In genomic region chr15:12857840-12858516, GRCm38 (mm10) we compare ENCODE assay signal across 16 mouse cellular contexts. TPM values are rescaled to one million over a fixed set of nuclear protein-coding genes. Genes with fewer than 3 reads are reported as not detected.
DNase-seq lines count a peak whose midpoint lies in the region; ATAC-seq and TF ChIP-seq lines count a peak whose summit lies in the region.
"Had no signal": no experiment of that assay in that cellular context is flagged by ENCODE, and none has a peak within 500 bp of the region (broad histone marks: within the 10 kb centered on the region; RNA-seq: fewer than 3 reads in every experiment).

No protein-coding gene starts in this region.

- H3K4me1 ChIP-seq in heart, embryonic 15.5 days (replicated peaks) = peaks cover 13% of the 10 kb centered on the region
- H3K4me1 ChIP-seq in G1E (ENCODE audit: insufficient read depth, low read depth, low read length) = peaks cover 56% of the 10 kb centered on the region
- H3K4me1 ChIP-seq in liver, embryonic 14.5 days (replicated peaks; ENCODE audit: control insufficient read depth in 2 of 2, insufficient read depth in 2 of 2, low read length in 1 of 2) = peaks cover 3 to 21% of the 10 kb centered on the region in 2 experiments
- H3K4me1 ChIP-seq: midbrain, embryonic 13.5 days; neural tube, embryonic 12.5 days had no signal

- peak; percentile 78 for TF ChIP-seq EP300 in liver, embryonic 14.5 days (IDR thresholded peaks at IDR 0.05; ENCODE audit: low read depth)

- DNase-seq in heart, postnatal 14 days = no peak
- DNase-seq in G1E (ENCODE audit: low spot score) = peak; percentile 63
- DNase-seq in c-Kit-positive CD71-positive TER-119-positive erythroid progenitor cells, embryonic 14.5 days (ENCODE audit: low spot score) = peak; percentile 56
- DNase-seq in liver, embryonic 14.5 days (ENCODE audit: low read depth in 3 of 3, low spot score in 3 of 3) = peak; percentile 50 to 59 (median 57)
- no peak for DNase-seq in urinary bladder, postnatal 4 days (ENCODE audit: low spot score in 2 of 2)
- DNase-seq in gastrocnemius, postnatal 14 days = no peak
- no peak for DNase-seq in right cerebral cortex, postnatal 4 days
- DNase-seq: adrenal gland, postnatal 36 days; cerebellum, adult 9-11 months; kidney, adult 11 months; right cerebral cortex, adult 18-20 months had no signal

- TF ChIP-seq CTCF in G1E (IDR thresholded peaks at IDR 0.05; ENCODE audit: low read depth, low read length) = no peak
- no peak for TF ChIP-seq CTCF in liver, embryonic 14.5 days (IDR thresholded peaks at IDR 0.05; ENCODE audit: low read depth)

- peak overlapping the region; percentile 67 for H3K27ac ChIP-seq in heart, embryonic 15.5 days
- peak overlapping the region; percentile 59 for H3K27ac ChIP-seq in liver, embryonic 14.5 days
- H3K27ac ChIP-seq: midbrain, embryonic 13.5 days; neural tube, embryonic 12.5 days had no signal

- intact Hi-C loops in heart, postnatal 14 days (cut with DNase I) = no loop called here
- intact Hi-C loops in gastrocnemius, postnatal 14 days (cut with DNase I; ENCODE audit: low total_unique reads) = no loop called here

- ATAC-seq in heart, embryonic 15.5 days (replicated peaks; ENCODE audit: insufficient number of reproducible peaks, insufficient read depth, low FRiP score, low read depth) = peak; percentile 65; the same call in 1 of the 2 replicates
- peak; percentile 97 for ATAC-seq in G1E (ENCODE audit: extremely low read depth, insufficient number of reproducible peaks, low FRiP score, poor library complexity, severe bottlenecking)
- peak; percentile 91 for ATAC-seq in liver, embryonic 14.5 days (ENCODE audit: insufficient read depth)
- ATAC-seq: forebrain, embryonic 16.5 days; lung, postnatal 0 days; midbrain, embryonic 13.5 days had no signal

- WGBS in heart, embryonic 15.5 days = 58% methylated on average over 12 of the region's 12 CpGs
- 28% methylated on average over 12 of the region's 12 CpGs for WGBS in liver, embryonic 14.5 days (ENCODE audit: insufficient replicate concordance)

- no peak overlapping the region for H3K4me3 ChIP-seq in heart, embryonic 15.5 days
- H3K4me3 ChIP-seq in G1E (ENCODE audit: low read depth, low read length) = peak overlapping the region; percentile 63; the same call in 1 of the 2 replicates
- H3K4me3 ChIP-seq in liver, embryonic 14.5 days (ENCODE audit: insufficient read depth in 1 of 2, low read depth in 2 of 2, low read length in 2 of 2) = no peak overlapping the region
- H3K4me3 ChIP-seq: midbrain, embryonic 13.5 days; neural tube, embryonic 12.5 days had no signal

- H3K4me2 ChIP-seq in heart, embryonic 15.5 days = no peak overlapping the region
- H3K4me2 ChIP-seq in liver, embryonic 14.5 days (ENCODE audit: low read depth) = peak overlapping the region; percentile 39
- H3K4me2 ChIP-seq: midbrain, embryonic 13.5 days; neural tube, embryonic 12.5 days had no signal

- peaks cover 55% of the 10 kb centered on the region for H3K36me3 ChIP-seq in heart, embryonic 15.5 days
- peaks cover 92% of the 10 kb centered on the region for H3K36me3 ChIP-seq in G1E (replicated peaks)
- H3K36me3 ChIP-seq in liver, embryonic 14.5 days (replicated peaks; ENCODE audit: control insufficient read depth, insufficient read depth, low read depth) = peaks cover 31% of the 10 kb centered on the region

- H3K27me3 ChIP-seq in heart, embryonic 15.5 days = no peaks in the 10 kb centered on the region
- H3K27me3 ChIP-seq in G1E (ENCODE audit: insufficient read depth, low read length) = no peaks in the 10 kb centered on the region
- no peaks in the 10 kb centered on the region for H3K27me3 ChIP-seq in liver, embryonic 14.5 days (ENCODE audit: control insufficient read depth, insufficient read depth, low read length)
- H3K27me3 ChIP-seq: midbrain, embryonic 13.5 days; neural tube, embryonic 12.5 days had no signal

- no peak overlapping the region for H3K9ac ChIP-seq in heart, embryonic 15.5 days
- no peak overlapping the region; the same call in 1 of the 2 replicates for H3K9ac ChIP-seq in liver, embryonic 14.5 days (replicated peaks)
- H3K9ac ChIP-seq: midbrain, embryonic 13.5 days; neural tube, embryonic 12.5 days had no signal

- H3K9me3 ChIP-seq in heart, embryonic 15.5 days (replicated peaks) = no peaks in the 10 kb centered on the region
- no peaks in the 10 kb centered on the region for H3K9me3 ChIP-seq in G1E (replicated peaks)
- no peaks in the 10 kb centered on the region for H3K9me3 ChIP-seq in liver, embryonic 14.5 days (ENCODE audit: control insufficient read depth, low read length)
- H3K9me3 ChIP-seq: midbrain, embryonic 13.5 days; neural tube, embryonic 12.5 days had no signal

RNA-seq across cellular contexts. Expression of gene Drosha, which starts 33.4 kb away (rescaled TPM):
- polyA plus RNA-seq in heart, embryonic 15.5 days (2015; fragmentation: Nextera tagmentation; extraction: Ambion mirVana) = 19.8 and 24.8 TPM in 2 replicates
- 10 to 100 TPM; 29.3 to 32.7 TPM for total RNA-seq in heart, postnatal 14 days (2021)
- total RNA-seq in G1E (2014; fragmentation: Nextera tagmentation) (124 and 132 TPM in 2 replicates), G1E (2017) (30.0 and 30.6 TPM in 2 replicates)
- 366 and 422 TPM in 2 replicates for polyA plus RNA-seq in G1E (2012)
- polyA plus RNA-seq in liver, embryonic 14.5 days (2012; rRNA removed) = 6.6 and 8.8 TPM in 2 replicates
- 13.5 and 16.8 TPM in 2 replicates for polyA plus RNA-seq in liver, embryonic 14.5 days (2014; fragmentation: Nextera tagmentation; extraction: Ambion mirVana)
- 10 to 100 TPM; 22.4 to 25.7 TPM for total RNA-seq in gastrocnemius, postnatal 14 days (2021)

RNA-seq across cellular contexts. Expression of gene 6030458C11Rik, which starts 33.5 kb away (rescaled TPM):
- 23.1 and 25.3 TPM in 2 replicates for polyA plus RNA-seq in heart, embryonic 15.5 days (2015; fragmentation: Nextera tagmentation; extraction: Ambion mirVana)
- total RNA-seq in heart, postnatal 14 days (2021) = 10 to 100 TPM; 14.2 to 14.9 TPM
- total RNA-seq in G1E (2014; fragmentation: Nextera tagmentation) (67.4 and 79.3 TPM in 2 replicates), G1E (2017) (54.4 and 57.8 TPM in 2 replicates)
- 13.8 and 16.7 TPM in 2 replicates for polyA plus RNA-seq in G1E (2012)
- polyA plus RNA-seq in liver, embryonic 14.5 days (2012; rRNA removed) = 16.9 and 21.4 TPM in 2 replicates
- polyA plus RNA-seq in liver, embryonic 14.5 days (2014; fragmentation: Nextera tagmentation; extraction: Ambion mirVana) = 14.3 and 14.7 TPM in 2 replicates
- total RNA-seq in gastrocnemius, postnatal 14 days (2021) = 10 to 100 TPM; 16.2 to 16.8 TPM

Comparison
In these comparisons a context has a peak if more than half of its experiments do, and no peak if none do; other contexts are left out.
1. DNase-seq: peak in G1E (single experiment), c-Kit-positive CD71-positive TER-119-positive erythroid progenitor cells, embryonic 14.5 days (single experiment) and liver, embryonic 14.5 days (3 of 3); none in heart, postnatal 14 days (0 of 2), urinary bladder, postnatal 4 days (0 of 2), gastrocnemius, postnatal 14 days (single experiment) and right cerebral cortex, postnatal 4 days (single experiment).
2. Peak in every context shown above with its lines, with median percentiles within 50 percentile points of each other: ATAC-seq.